Mouse (Mus musculus): ENCODE measurements around the gene Nek10. TPM values are rescaled to one million over a fixed set of nuclear protein-coding genes. Genes with fewer than 3 reads are reported as not detected.
"Not testable (repeated sequence)": the region's sequence is repeated elsewhere in the genome, so short reads cannot be mapped to it uniquely, and the experiment has no call there.

Gene Nek10
- total RNA-seq, 2 experiments from 2014 or later: under 0.01 TPM; not detected in 1

GRCm38 (mm10) chr14:14984106-14984505 lies 180.9 kb downstream of the Nek10 start:
- not testable (repeated sequence) for ATAC-seq (ENCODE audit: poor library complexity, severe bottlenecking)

- peak; percentile 98 for ATAC-seq (ENCODE audit: poor library complexity, severe bottlenecking)
Measured at GRCm38 (mm10) chr14:14984710-14985647, 181.8 kb downstream of the Nek10 start.

- ATAC-seq (ENCODE audit: poor library complexity, severe bottlenecking): no peak
Measured at GRCm38 (mm10) chr14:14987403-14987802, 184.2 kb downstream of the Nek10 start.

GRCm38 (mm10) chr14:14991642-14992041 lies 188.4 kb downstream of the Nek10 start:
- ATAC-seq (ENCODE audit: poor library complexity, severe bottlenecking): no peak

GRCm38 (mm10) chr14:15011408-15011807 lies 208.2 kb downstream of the Nek10 start:
- no peak for ATAC-seq (ENCODE audit: poor library complexity, severe bottlenecking)

- no peak for ATAC-seq (ENCODE audit: poor library complexity, severe bottlenecking)
Measured at GRCm38 (mm10) chr14:15014799-15015198, 211.6 kb downstream of the Nek10 start.

- not testable (repeated sequence) for ATAC-seq (ENCODE audit: poor library complexity, severe bottlenecking)
Measured at GRCm38 (mm10) chr14:15030626-15031025, 227.4 kb downstream of the Nek10 start.

- ATAC-seq (ENCODE audit: poor library complexity, severe bottlenecking): not testable (repeated sequence)
Measured at GRCm38 (mm10) chr14:15034638-15035037, 231.4 kb downstream of the Nek10 start.

- no peak for ATAC-seq (ENCODE audit: poor library complexity, severe bottlenecking)
Measured at GRCm38 (mm10) chr14:15048186-15048585, 245.0 kb downstream of the Nek10 start.

GRCm38 (mm10) chr14:15061496-15061895 lies 258.3 kb downstream of the Nek10 start:
- ATAC-seq (ENCODE audit: poor library complexity, severe bottlenecking): no peak

Other genes starting within 250 kb of the Nek10 start
- 23.9 and 26.7 TPM in 2 replicates for gene Slc4a7, start 101.1 kb upstream of the Nek10 start, total RNA-seq (2015)
- gene Slc4a7, start 101.1 kb upstream of the Nek10 start, total RNA-seq (2017): 28.2 and 29.0 TPM in 2 replicates